Comparison of ENCODE assay signal across 13 mouse cellular contexts in genomic region chr15:100909734-100910163, GRCm38 (mm10). TPM values are rescaled to one million over a fixed set of nuclear protein-coding genes. Genes with fewer than 3 reads are reported as not detected.
DNase-seq lines count a peak whose midpoint lies in the region; ATAC-seq lines count a peak whose summit lies in the region.
"Had no signal": no experiment of that assay in that cellular context is flagged by ENCODE, and none has a peak within 500 bp of the region (broad histone marks: within the 10 kb centered on the region; RNA-seq: fewer than 3 reads in every experiment).

No protein-coding gene starts in this region.

- no peaks in the 10 kb centered on the region for H3K27me3 ChIP-seq in forebrain, embryonic 12.5 days
- no peaks in the 10 kb centered on the region for H3K27me3 ChIP-seq in midbrain, embryonic 12.5 days
- H3K27me3 ChIP-seq: limb, embryonic 15.5 days had no signal

- ATAC-seq in forebrain, embryonic 12.5 days (ENCODE audit: low FRiP score), result peak; percentile 57
- ATAC-seq in midbrain, embryonic 12.5 days (ENCODE audit: low FRiP score, low read depth), result peak; percentile 83
- ATAC-seq in erythroid progenitor cell, adult 5-6 weeks (replicated peaks; ENCODE audit: low FRiP score, poor library complexity, severe bottlenecking), result no peak

- no peaks in the 10 kb centered on the region for H3K36me3 ChIP-seq in forebrain, embryonic 12.5 days (replicated peaks)
- H3K36me3 ChIP-seq in midbrain, embryonic 12.5 days, result no peaks in the 10 kb centered on the region
- H3K36me3 ChIP-seq: limb, embryonic 15.5 days had no signal

- H3K27ac ChIP-seq in forebrain, embryonic 12.5 days, result peak overlapping the region; percentile 77
- peak overlapping the region; percentile 89 for H3K27ac ChIP-seq in midbrain, embryonic 12.5 days (replicated peaks)
- H3K27ac ChIP-seq: limb, embryonic 15.5 days had no signal

- peak; percentile 81 for DNase-seq in Muller cell, postnatal 12 days (ENCODE audit: inconsistent ontology term)
- DNase-seq in cerebellum, adult 9-10 months, result peak; percentile 94
- DNase-seq in adrenal gland, adult 2 months, result no peak
- DNase-seq in frontal cortex, postnatal 14 days (ENCODE audit: low spot score in 2 of 2), result no peak
- no peak for DNase-seq in thymus, postnatal 10 days (ENCODE audit: low spot score in 2 of 2)
- DNase-seq: lung, postnatal 4 days; thymus, adult 18-20 months had no signal

- 15% methylated on average over 3 of the region's 3 CpGs for WGBS in forebrain, embryonic 12.5 days
- WGBS in midbrain, embryonic 12.5 days, result 18% methylated on average over 3 of the region's 3 CpGs

- no peaks in the 10 kb centered on the region for H3K9me3 ChIP-seq in forebrain, embryonic 12.5 days
- H3K9me3 ChIP-seq in midbrain, embryonic 12.5 days, result no peaks in the 10 kb centered on the region
- H3K9me3 ChIP-seq: limb, embryonic 15.5 days had no signal

- no peak overlapping the region; the same call in 1 of the 2 replicates for H3K4me2 ChIP-seq in forebrain, embryonic 12.5 days
- H3K4me2 ChIP-seq in midbrain, embryonic 12.5 days (replicated peaks), result peak overlapping the region; percentile 3; the same call in 1 of the 2 replicates
- H3K4me2 ChIP-seq: heart, embryonic 11.5 days; limb, embryonic 15.5 days had no signal

- peaks cover 38% of the 10 kb centered on the region for H3K4me1 ChIP-seq in forebrain, embryonic 12.5 days
- H3K4me1 ChIP-seq in midbrain, embryonic 12.5 days, result peaks cover 43% of the 10 kb centered on the region

- no peak overlapping the region for H3K9ac ChIP-seq in forebrain, embryonic 12.5 days
- no peak overlapping the region for H3K9ac ChIP-seq in midbrain, embryonic 12.5 days (replicated peaks)
- H3K9ac ChIP-seq: limb, embryonic 15.5 days had no signal

- H3K4me3 ChIP-seq in forebrain, embryonic 12.5 days (replicated peaks), result no peak overlapping the region
- no peak overlapping the region for H3K4me3 ChIP-seq in midbrain, embryonic 12.5 days
- H3K4me3 ChIP-seq: erythroblast, embryonic 14.5 days; limb, embryonic 15.5 days had no signal

RNA-seq across cellular contexts. Expression of gene Scn8a, which starts 40.1 kb away (rescaled TPM):
- polyA plus RNA-seq in forebrain, embryonic 12.5 days (2016; fragmentation: Nextera tagmentation; extraction: Ambion mirVana), result 19.3 and 20.7 TPM in 2 replicates
- polyA plus RNA-seq in midbrain, embryonic 12.5 days (2016; fragmentation: Nextera tagmentation; extraction: Ambion mirVana), result 20.5 and 23.5 TPM in 2 replicates
- 1 to 10 TPM; 2.8 to 4.6 TPM for total RNA-seq in adrenal gland, adult 2 months (2021)
- polyA plus RNA-seq in adrenal gland, adult 2 months (2012; rRNA removed), result 1.6 and 2.4 TPM in 2 replicates
- not detected in 2 replicates for total RNA-seq in erythroid progenitor cell, adult 5-6 weeks (2015; ENCODE audit: low replicate concordance)
- total RNA-seq in erythroid progenitor cell, adult 5-6 weeks (2017; ENCODE audit: low replicate concordance), result not detected in 2 replicates
- polyA plus RNA-seq: erythroblast, embryonic 14.5 days had no signal

Comparison
In these comparisons a context has a peak if more than half of its experiments do, and no peak if none do; other contexts are left out.
1. DNase-seq: peak in Muller cell, postnatal 12 days (single experiment) and cerebellum, adult 9-10 months (single experiment); none in adrenal gland, adult 2 months (single experiment), frontal cortex, postnatal 14 days (0 of 2) and thymus, postnatal 10 days (0 of 2).